Mouse (Mus musculus) adrenal gland, postnatal 36 days (tissue): Measurements from ENCODE around the gene Ogdhl. TPM values are rescaled to one million over a fixed set of nuclear protein-coding genes. Genes with fewer than 3 reads are reported as not detected.

Source experiments
- DNase-seq, 2 experiments: peaks; one replicate each; pipeline ENCODE4 v3.0.0; 2021; ENCODE audit warnings: mixed read lengths in 1 of 2
- total RNA-seq, 2 experiments: library from RNA; stranded (reverse); gene quantifications; 2 replicates each; pipeline ENCODE4 v1.2.3; 2021

Ogdhl gene
- total RNA-seq, 2 experiments from 2014 or later: 7.0 to 7.1 TPM

GRCm38 (mm10) chr14:32379395-32380098 is 57.7 kb downstream of the Ogdhl start:
- no peak for DNase-seq

- no peak for DNase-seq
These were observed 58.3 kb downstream of the Ogdhl start for GRCm38 (mm10) chr14:32380099-32380480.

- DNase-seq: no peak
These were observed 59.2 kb downstream of the Ogdhl start for GRCm38 (mm10) chr14:32381066-32381465.

- no peak for DNase-seq
These were observed 59.8 kb downstream of the Ogdhl start for GRCm38 (mm10) chr14:32381619-32382018.

GRCm38 (mm10) chr14:32388196-32388595 is 66.4 kb downstream of the Ogdhl start, which contains the start of gene 1700024G13Rik:
1700024G13Rik (minus strand) TSS chr14:32388391.
- peak; percentile 78 to 86 for DNase-seq

Other genes starting within 250 kb of the Ogdhl start
- 10 to 100 TPM; 33.9 to 40.8 TPM for gene Oxnad1, start 236.6 kb upstream of the Ogdhl start, total RNA-seq
- gene Dph3, start 236.3 kb upstream of the Ogdhl start, total RNA-seq: 10 to 100 TPM; 61.1 to 72.5 TPM
- gene Msmb, start 180.0 kb upstream of the Ogdhl start, total RNA-seq: not detected
- gene Ncoa4, start 162.2 kb upstream of the Ogdhl start, total RNA-seq: 100 to 1,000 TPM; 194 to 226 TPM
- gene Timm23, start 120.1 kb upstream of the Ogdhl start, total RNA-seq: 100 to 1,000 TPM; 119 to 145 TPM
- gene Parg, start 120.1 kb upstream of the Ogdhl start, total RNA-seq: 10 to 100 TPM; 58.1 to 63.2 TPM
- gene 1700024G13Rik, start 66.4 kb downstream of the Ogdhl start, total RNA-seq: not detected
- gene Slc18a3, start 142.8 kb downstream of the Ogdhl start, total RNA-seq: not detected
- gene Chat, start 144.0 kb downstream of the Ogdhl start, total RNA-seq: not detected
- gene Ercc6, start 191.5 kb downstream of the Ogdhl start, total RNA-seq: 10 to 100 TPM; 11.8 to 18.6 TPM